Mouse (Mus musculus) hindbrain, postnatal 0 days (tissue): ENCODE measurements at regions not wholly inside any gene's neighbourhood (a gene's known extent, or its start where the extent isn't known, plus 50 kb on each side); places are given as distances from the start of the nearest gene placed in this dataset.

Source experiments
- ATAC-seq: fragments of 200-750 bp; cut with Nextera tagmentation; 2 replicates; pipeline ENCODE4 v1.8.0; 2017; ENCODE audit warnings: mild to moderate bottlenecking, moderate TSS enrichment, moderate library complexity
- DNase-seq: peaks from one replicate; pipeline ENCODE4 v3.0.0-alpha.2; 2015; ENCODE audit warnings: low spot score
- H3K27ac ChIP-seq: fragments of 300-500 bp; sonication (generic); 2 replicates; pipeline ENCODE4 v1.5.1; 2014; ENCODE audit warnings: mild to moderate bottlenecking
- H3K27me3 ChIP-seq: fragments of 300-500 bp; sonication (generic); 2 replicates; pipeline ENCODE4 v1.6.1; 2014; ENCODE audit warnings: low read length, mixed read lengths; ENCODE audit not compliant: insufficient read depth
- H3K36me3 ChIP-seq: fragments of 300-500 bp; sonication (generic); 2 replicates; pipeline ENCODE4 v1.6.1; 2014; ENCODE audit warnings: low read length, mixed read lengths; ENCODE audit not compliant: insufficient read depth
- H3K4me1 ChIP-seq: fragments of 300-500 bp; sonication (generic); 2 replicates; pipeline ENCODE4 v1.6.1; 2014; ENCODE audit warnings: antibody characterized with exemption, low read length, mixed read lengths; ENCODE audit not compliant: insufficient read depth
- H3K4me2 ChIP-seq: fragments of 300-500 bp; sonication (generic); 2 replicates; pipeline ENCODE4 v1.6.1; 2014; ENCODE audit warnings: low read depth, mild to moderate bottlenecking, low read length, moderate library complexity, mixed read lengths
- H3K4me3 ChIP-seq: fragments of 300-500 bp; sonication (generic); 2 replicates; pipeline ENCODE4 v1.5.1; 2014; ENCODE audit warnings: low read length
- H3K9ac ChIP-seq: fragments of 300-500 bp; sonication (generic); replicated peaks from 2 replicates; pipeline ENCODE4 v1.6.1; 2014; ENCODE audit warnings: mild to moderate bottlenecking, low read length, moderate library complexity, mixed read lengths
- H3K9me3 ChIP-seq: fragments of 300-500 bp; sonication (generic); 2 replicates; pipeline ENCODE4 v1.6.1; 2016; ENCODE audit warnings: low read length, mixed read lengths
- CTCF ChIP-seq: IDR thresholded peaks from 2 replicates; pipeline ENCODE4 v1.5.1; 2016; ENCODE audit warnings: antibody characterized with exemption, control low read depth, low read depth
- WGBS: fragments of 180-500 bp; shearing (Covaris S2); extraction: QIAGEN DNeasy Blood & Tissue Kit; methylation state at CpG from one replicate; pipeline ENCODE4 v1.1.7; 2014; 5-methylcytosine and 5-hydroxymethylcytosine counted together

GRCm38 (mm10) chr9:84673327-84673726, 639.2 kb upstream of the Gm11114 start:
- no peaks in the 10 kb centered on the region for H3K36me3 ChIP-seq
- WGBS: 52% methylated on average over 3 of the region's 3 CpGs
- ATAC-seq (no peak), DNase-seq (no peak)
- no peak overlapping the region for H3K9ac ChIP-seq
- no peak overlapping the region for H3K4me2 ChIP-seq
- H3K27me3 ChIP-seq: no peaks in the 10 kb centered on the region
- H3K4me3 ChIP-seq: no peak overlapping the region
- H3K9me3 ChIP-seq: no peaks in the 10 kb centered on the region
- no peak for TF ChIP-seq CTCF
- no peak overlapping the region for H3K27ac ChIP-seq
- H3K4me1 ChIP-seq: no peaks in the 10 kb centered on the region

- WGBS: 98% methylated on average over 1 of the region's 1 CpGs
Measured at GRCm38 (mm10) chr9:84678416-84678815, 634.2 kb upstream of the Gm11114 start.

GRCm38 (mm10) chr9:84718615-84719191, 593.9 kb upstream of the Gm11114 start:
- Histone ChIP-seq H3K4me3 (no peak overlapping the region), H3K9me3 (no peaks in the 10 kb centered on the region), H3K9ac (no peak overlapping the region), H3K4me2 (no peak overlapping the region), H3K27ac (no peak overlapping the region), H3K27me3 (no peaks in the 10 kb centered on the region), H3K4me1 (no peaks in the 10 kb centered on the region), H3K36me3 (no peaks in the 10 kb centered on the region)
- 85% methylated on average over 3 of the region's 3 CpGs for WGBS
- ATAC-seq: no peak
- DNase-seq: no peak
- TF ChIP-seq CTCF: no peak

More at GRCm38 (mm10) chr9:84678416-84678815, 634.2 kb upstream of the Gm11114 start:
- Histone ChIP-seq H3K4me3 (no peak overlapping the region), H3K36me3 (no peaks in the 10 kb centered on the region), H3K9ac (no peak overlapping the region), H3K4me2 (no peak overlapping the region), H3K4me1 (no peaks in the 10 kb centered on the region), H3K9me3 (no peaks in the 10 kb centered on the region), H3K27ac (no peak overlapping the region), H3K27me3 (no peaks in the 10 kb centered on the region)
- TF ChIP-seq CTCF: no peak
- ATAC-seq (no peak), DNase-seq (no peak)

- no peak overlapping the region for H3K9ac ChIP-seq
- no peaks in the 10 kb centered on the region for H3K4me1 ChIP-seq
- no peak overlapping the region for H3K27ac ChIP-seq
- ATAC-seq (no peak), DNase-seq (no peak)
- no peak overlapping the region for H3K4me2 ChIP-seq
- H3K9me3 ChIP-seq: no peaks in the 10 kb centered on the region
- H3K4me3 ChIP-seq: no peak overlapping the region
- no peaks in the 10 kb centered on the region for H3K27me3 ChIP-seq
- no peaks in the 10 kb centered on the region for H3K36me3 ChIP-seq
- 92% methylated on average over 3 of the region's 3 CpGs for WGBS
- TF ChIP-seq CTCF: no peak
Measured at GRCm38 (mm10) chr9:84719396-84719795, 593.2 kb upstream of the Gm11114 start.

GRCm38 (mm10) chr9:84720454-84720853, 592.1 kb upstream of the Gm11114 start:
- no peaks in the 10 kb centered on the region for H3K4me1 ChIP-seq
- WGBS: 82% methylated on average over 2 of the region's 2 CpGs
- no peaks in the 10 kb centered on the region for H3K36me3 ChIP-seq
- no peak overlapping the region for H3K9ac ChIP-seq
- no peaks in the 10 kb centered on the region for H3K27me3 ChIP-seq
- H3K4me3 ChIP-seq: no peak overlapping the region
- TF ChIP-seq CTCF: no peak
- H3K27ac ChIP-seq: no peak overlapping the region
- H3K4me2 ChIP-seq: no peak overlapping the region
- no peak for ATAC-seq
- H3K9me3 ChIP-seq: no peaks in the 10 kb centered on the region
- no peak for DNase-seq

- H3K9me3 ChIP-seq: no peaks in the 10 kb centered on the region
- WGBS: 67% methylated on average over 2 of the region's 2 CpGs
- H3K27me3 ChIP-seq: no peaks in the 10 kb centered on the region
- H3K36me3 ChIP-seq: no peaks in the 10 kb centered on the region
- H3K27ac ChIP-seq: no peak overlapping the region
- H3K9ac ChIP-seq: no peak overlapping the region
- no peaks in the 10 kb centered on the region for H3K4me1 ChIP-seq
- DNase-seq (no peak), ATAC-seq (no peak)
- H3K4me3 ChIP-seq: no peak overlapping the region
- no peak overlapping the region for H3K4me2 ChIP-seq
- no peak for TF ChIP-seq CTCF
Measured at GRCm38 (mm10) chr9:84739266-84739665, 573.3 kb upstream of the Gm11114 start.

- H3K4me3 ChIP-seq: no peak overlapping the region
- WGBS: 57% methylated on average over 2 of the region's 2 CpGs
- H3K27me3 ChIP-seq: no peaks in the 10 kb centered on the region
- H3K4me2 ChIP-seq: no peak overlapping the region
- H3K36me3 ChIP-seq: no peaks in the 10 kb centered on the region
- no peak for TF ChIP-seq CTCF
- H3K4me1 ChIP-seq: no peaks in the 10 kb centered on the region
- H3K27ac ChIP-seq: no peak overlapping the region
- H3K9me3 ChIP-seq: no peaks in the 10 kb centered on the region
- ATAC-seq (no peak), DNase-seq (no peak)
- no peak overlapping the region for H3K9ac ChIP-seq
Measured at GRCm38 (mm10) chr9:84740336-84740735, 572.2 kb upstream of the Gm11114 start.
